Mouse (Mus musculus) neural tube, embryonic 14.5 days (tissue): ENCODE measurements around the gene Gm28036. TPM values are rescaled to one million over a fixed set of nuclear protein-coding genes. Genes with fewer than 3 reads are reported as not detected.
"Not testable (repeated sequence)": the region's sequence is repeated elsewhere in the genome, so short reads cannot be mapped to it uniquely, and the experiment has no call there.

Experiments used
- ATAC-seq: fragments of 200-750 bp; cut with Nextera tagmentation; 2 replicates; pipeline ENCODE4 v1.8.0; 2017; ENCODE audit warnings: low read depth, mild to moderate bottlenecking, moderate TSS enrichment, moderate library complexity
- H3K27ac ChIP-seq: fragments of 300-500 bp; sonication (generic); 2 replicates; pipeline ENCODE4 v1.5.1; 2014; ENCODE audit warnings: low read depth, mild to moderate bottlenecking, control low read depth, low read length, moderate library complexity, mixed read lengths
- H3K27me3 ChIP-seq: fragments of 300-500 bp; sonication (generic); 2 replicates; pipeline ENCODE4 v1.6.1; 2014; ENCODE audit warnings: low read length; ENCODE audit not compliant: control insufficient read depth, insufficient read depth
- H3K36me3 ChIP-seq: fragments of 300-500 bp; sonication (generic); 2 replicates; pipeline ENCODE4 v1.6.1; 2014; ENCODE audit warnings: low read length, mixed read lengths; ENCODE audit not compliant: control insufficient read depth, insufficient read depth
- H3K4me1 ChIP-seq: fragments of 300-500 bp; sonication (generic); 2 replicates; pipeline ENCODE4 v1.6.1; 2014; ENCODE audit warnings: low read length; ENCODE audit not compliant: control insufficient read depth, insufficient read depth
- H3K4me2 ChIP-seq: fragments of 300-500 bp; sonication (generic); 2 replicates; pipeline ENCODE4 v1.6.1; 2014; ENCODE audit warnings: mild to moderate bottlenecking, low read depth, low read length, control low read depth
- H3K4me3 ChIP-seq: fragments of 300-500 bp; sonication (generic); 2 replicates; pipeline ENCODE4 v1.5.1; 2014; ENCODE audit warnings: low read depth, low read length, control low read depth, mixed read lengths
- H3K9ac ChIP-seq: fragments of 300-500 bp; sonication (generic); replicated peaks from 2 replicates; pipeline ENCODE4 v1.6.1; 2014; ENCODE audit warnings: low read depth, mild to moderate bottlenecking, control low read depth, low read length, mixed read lengths
- H3K9me3 ChIP-seq: fragments of 300-500 bp; sonication (generic); 2 replicates; pipeline ENCODE4 v1.6.1; 2016; ENCODE audit warnings: low read length; ENCODE audit not compliant: control insufficient read depth
- WGBS: fragments of 180-500 bp; shearing (Covaris S2); extraction: QIAGEN DNeasy Blood & Tissue Kit; methylation state at CpG from one replicate; pipeline ENCODE4 v1.1.7; 2014; 5-methylcytosine and 5-hydroxymethylcytosine counted together
- polyA plus RNA-seq: library from polyadenylated mRNA; unstranded; fragments of >200 nt; fragmentation: Nextera tagmentation; extraction: Ambion mirVana; gene quantifications from 2 replicates; pipeline ENCODE4 v1.2.1, GENCODE M21; 2014

The Gm28036 gene
- polyA plus RNA-seq, 1 experiment from 2014 or later, result 9.5 TPM

DNA sequence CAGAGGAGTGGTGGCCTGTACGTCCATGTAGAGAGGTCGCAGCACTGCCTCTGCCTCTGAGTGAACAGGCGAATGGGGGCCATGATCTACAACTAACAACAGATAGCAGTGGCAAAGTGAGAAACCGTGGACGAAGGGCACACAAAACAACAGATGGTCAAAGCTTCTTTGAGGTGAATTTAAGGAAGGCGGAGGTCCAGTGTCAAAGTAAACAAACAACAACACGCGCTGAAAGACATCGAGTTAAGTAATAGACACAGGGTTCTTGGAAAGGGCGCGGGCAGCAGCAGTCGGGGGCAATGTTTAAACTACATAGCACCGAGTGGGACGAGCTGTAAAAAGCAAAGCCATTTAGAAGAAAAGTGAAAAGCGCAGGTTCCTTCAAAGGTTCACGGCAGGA is 16.5 kb upstream of the Gm28036 start:
- no peaks in the 10 kb centered on the region for H3K27me3 ChIP-seq
- peaks cover 12% of the 10 kb centered on the region for H3K4me1 ChIP-seq
- 2% methylated on average over 16 of the region's 16 CpGs for WGBS
- peak overlapping the region; percentile 72 for H3K4me3 ChIP-seq
- peak; percentile 2; the same call in 1 of the 2 replicates for ATAC-seq
- no peaks in the 10 kb centered on the region for H3K9me3 ChIP-seq
- peak overlapping the region; percentile 83 for H3K9ac ChIP-seq
- H3K4me2 ChIP-seq, result peak overlapping the region; percentile 71
- H3K27ac ChIP-seq, result peak overlapping the region; percentile 90
- H3K36me3 ChIP-seq, result peaks cover 22% of the 10 kb centered on the region

DNA sequence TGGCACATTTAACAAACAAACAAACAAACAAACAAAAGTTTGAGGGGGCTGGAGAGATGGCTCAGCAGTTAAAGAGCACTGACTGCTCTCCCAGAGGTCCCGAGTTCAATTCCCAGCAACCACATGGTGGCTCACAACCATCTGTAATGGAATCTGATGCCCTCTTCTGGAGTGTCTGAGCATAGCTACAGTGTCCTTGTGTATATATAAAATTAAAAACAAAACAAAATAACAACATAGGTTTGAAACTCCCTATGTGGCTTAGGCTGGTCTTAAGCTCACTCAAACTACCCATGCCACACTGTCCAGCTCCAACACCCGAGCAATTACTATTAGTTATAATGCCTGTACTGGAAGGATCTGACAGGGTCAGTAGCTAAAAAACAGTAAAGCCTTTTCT is 15.9 kb upstream of the Gm28036 start:
- H3K9ac ChIP-seq, result no peak overlapping the region
- no peak for ATAC-seq
- 86% methylated on average over 2 of the region's 2 CpGs for WGBS

DNA sequence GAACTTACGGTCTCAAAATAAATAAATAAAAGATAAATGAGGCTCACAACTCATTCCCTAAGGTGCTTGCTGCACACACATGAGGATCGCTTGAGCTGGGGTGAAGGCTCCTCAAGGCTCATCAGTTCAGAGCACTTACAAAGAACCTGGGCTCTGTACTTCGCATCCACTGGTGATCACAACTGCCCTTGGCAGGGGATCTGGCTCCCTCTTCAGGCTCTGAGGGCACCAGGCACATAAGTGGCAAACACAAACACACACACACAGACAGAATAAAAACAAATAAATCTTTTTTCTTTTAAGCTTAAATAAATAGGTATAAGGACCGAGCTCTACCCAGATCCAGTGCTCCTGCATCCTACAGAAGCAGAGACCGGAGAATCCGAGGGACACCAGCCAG is 8.8 kb upstream of the Gm28036 start:
- ATAC-seq, result no peak
- H3K4me1 ChIP-seq, result no peaks in the 10 kb centered on the region
- H3K27ac ChIP-seq, result no peak overlapping the region
- H3K9me3 ChIP-seq, result no peaks in the 10 kb centered on the region
- no peaks in the 10 kb centered on the region for H3K27me3 ChIP-seq
- H3K4me3 ChIP-seq, result no peak overlapping the region
- 91% methylated on average over 6 of the region's 6 CpGs for WGBS
- H3K9ac ChIP-seq, result no peak overlapping the region
- H3K36me3 ChIP-seq, result peaks cover 4% of the 10 kb centered on the region; the same call in 1 of the 2 replicates
- H3K4me2 ChIP-seq, result no peak overlapping the region

More for the DNA sequence above, 15.9 kb upstream of the Gm28036 start:
- H3K4me2 ChIP-seq, result peak overlapping the region; percentile 71; the same call in 1 of the 2 replicates
- peaks cover 16% of the 10 kb centered on the region for H3K36me3 ChIP-seq
- no peak overlapping the region for H3K27ac ChIP-seq
- peaks cover 12% of the 10 kb centered on the region for H3K4me1 ChIP-seq
- no peaks in the 10 kb centered on the region for H3K27me3 ChIP-seq
- H3K9me3 ChIP-seq, result no peaks in the 10 kb centered on the region
- H3K4me3 ChIP-seq, result peak overlapping the region; percentile 72; the same call in 1 of the 2 replicates

DNA sequence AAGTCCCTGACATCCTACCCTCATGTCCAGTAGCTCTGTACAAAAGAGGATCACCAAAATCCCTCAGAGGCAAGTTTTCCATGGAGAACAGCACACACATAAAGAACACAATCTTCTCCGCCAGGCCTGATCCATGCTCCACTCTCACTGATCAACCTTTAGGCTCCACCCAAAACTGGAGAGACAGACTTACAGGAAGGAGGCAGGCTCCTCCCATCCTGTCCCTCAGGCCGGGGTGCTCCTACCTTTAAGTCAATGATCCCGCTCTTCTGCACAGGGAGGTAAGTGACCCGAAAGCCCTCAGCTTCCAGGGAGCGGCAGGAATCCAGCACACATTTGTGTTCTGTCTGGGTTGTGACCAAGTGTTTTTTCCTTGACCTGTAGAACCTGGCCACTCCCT is 7.3 kb upstream of the Gm28036 start:
- Histone ChIP-seq H3K27ac (no peak overlapping the region), H3K4me2 (no peak overlapping the region), H3K4me1 (no peaks in the 10 kb centered on the region), H3K27me3 (no peaks in the 10 kb centered on the region), H3K4me3 (no peak overlapping the region), H3K9ac (no peak overlapping the region), H3K36me3 (peaks cover 4% of the 10 kb centered on the region; the same call in 1 of the 2 replicates), H3K9me3 (no peaks in the 10 kb centered on the region)
- 87% methylated on average over 5 of the region's 5 CpGs for WGBS
- ATAC-seq, result no peak

DNA sequence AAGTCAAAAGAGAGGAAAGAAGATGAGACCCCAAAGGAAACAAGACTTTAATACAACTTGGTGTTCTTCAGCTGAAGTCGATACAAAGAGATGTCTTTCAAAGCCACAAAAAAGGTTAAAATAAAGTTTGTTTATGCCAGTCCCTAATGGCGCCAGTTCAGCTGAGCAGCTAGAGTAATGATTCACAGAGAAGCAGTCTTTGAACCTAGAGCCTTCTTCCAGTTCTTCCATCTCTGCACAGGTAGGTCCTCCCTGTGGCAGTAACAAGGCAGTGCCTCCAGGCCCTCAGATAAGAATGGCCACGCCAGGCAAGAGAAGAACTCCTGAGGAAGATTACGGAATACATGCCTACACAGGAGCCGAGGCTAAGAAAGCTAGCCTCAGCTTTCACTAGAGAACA is 3.2 kb downstream of the Gm28036 start:
- H3K4me1 ChIP-seq, result no peaks in the 10 kb centered on the region
- no peak overlapping the region for H3K4me3 ChIP-seq
- H3K36me3 ChIP-seq, result peaks cover 4% of the 10 kb centered on the region; the same call in 1 of the 2 replicates
- H3K9ac ChIP-seq, result no peak overlapping the region
- no peak overlapping the region for H3K27ac ChIP-seq
- no peak for ATAC-seq
- no peaks in the 10 kb centered on the region for H3K9me3 ChIP-seq
- WGBS, result 97% methylated on average over 5 of the region's 5 CpGs
- H3K27me3 ChIP-seq, result no peaks in the 10 kb centered on the region
- no peak overlapping the region for H3K4me2 ChIP-seq

DNA sequence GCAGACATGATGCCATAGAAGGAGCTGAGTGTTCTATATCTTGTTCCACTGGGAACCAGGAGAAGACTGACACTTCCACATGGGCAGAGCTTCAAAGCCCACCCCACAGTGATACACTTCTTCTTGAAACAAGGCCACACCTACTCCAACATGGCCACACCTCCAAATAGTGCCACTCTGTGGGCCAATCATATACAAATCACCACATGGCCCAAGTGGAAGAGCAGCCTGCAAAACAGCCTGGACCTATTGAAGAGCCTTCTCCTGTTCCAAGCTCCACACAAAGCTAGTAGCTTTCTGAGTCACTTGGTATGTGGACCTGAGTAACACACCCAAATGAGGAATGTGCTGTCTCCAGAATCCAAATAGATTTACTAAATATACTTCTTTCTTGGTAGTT is 7.3 kb downstream of the Gm28036 start:
- no peak overlapping the region for H3K27ac ChIP-seq
- ATAC-seq, result no peak
- H3K36me3 ChIP-seq, result peaks cover 4% of the 10 kb centered on the region; the same call in 1 of the 2 replicates
- H3K9ac ChIP-seq, result no peak overlapping the region
- H3K27me3 ChIP-seq, result no peaks in the 10 kb centered on the region
- H3K4me3 ChIP-seq, result no peak overlapping the region
- H3K9me3 ChIP-seq, result no peaks in the 10 kb centered on the region
- H3K4me2 ChIP-seq, result no peak overlapping the region
- no peaks in the 10 kb centered on the region for H3K4me1 ChIP-seq

DNA sequence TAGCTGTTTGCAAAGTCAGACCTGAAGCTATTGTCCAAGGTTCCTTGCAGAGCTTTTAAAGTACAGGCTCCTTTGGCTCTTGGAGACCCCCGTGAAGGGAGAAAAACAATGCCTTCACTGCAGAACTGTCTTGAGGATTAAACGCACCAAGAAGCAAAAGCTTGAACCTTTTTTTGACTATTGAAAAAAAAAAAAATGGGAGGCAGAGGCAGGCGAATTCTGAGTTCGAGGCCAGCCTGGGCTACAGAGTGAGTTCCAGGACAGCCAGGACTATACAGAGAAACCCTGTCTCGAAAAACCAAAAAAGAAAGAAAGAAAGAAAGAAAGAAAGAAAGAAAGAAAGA is 14.8 kb downstream of the Gm28036 start:
- H3K9me3 ChIP-seq, H3K36me3 ChIP-seq, ATAC-seq, H3K9ac ChIP-seq, H3K27ac ChIP-seq, H3K27me3 ChIP-seq: not testable (repeated sequence)
- peaks cover 11% of the 10 kb centered on the region for H3K4me1 ChIP-seq
- peak overlapping the region; percentile 83 for H3K4me3 ChIP-seq
- WGBS, result 28% methylated on average over 5 of the region's 5 CpGs
- peak overlapping the region; percentile 31 for H3K4me2 ChIP-seq

DNA sequence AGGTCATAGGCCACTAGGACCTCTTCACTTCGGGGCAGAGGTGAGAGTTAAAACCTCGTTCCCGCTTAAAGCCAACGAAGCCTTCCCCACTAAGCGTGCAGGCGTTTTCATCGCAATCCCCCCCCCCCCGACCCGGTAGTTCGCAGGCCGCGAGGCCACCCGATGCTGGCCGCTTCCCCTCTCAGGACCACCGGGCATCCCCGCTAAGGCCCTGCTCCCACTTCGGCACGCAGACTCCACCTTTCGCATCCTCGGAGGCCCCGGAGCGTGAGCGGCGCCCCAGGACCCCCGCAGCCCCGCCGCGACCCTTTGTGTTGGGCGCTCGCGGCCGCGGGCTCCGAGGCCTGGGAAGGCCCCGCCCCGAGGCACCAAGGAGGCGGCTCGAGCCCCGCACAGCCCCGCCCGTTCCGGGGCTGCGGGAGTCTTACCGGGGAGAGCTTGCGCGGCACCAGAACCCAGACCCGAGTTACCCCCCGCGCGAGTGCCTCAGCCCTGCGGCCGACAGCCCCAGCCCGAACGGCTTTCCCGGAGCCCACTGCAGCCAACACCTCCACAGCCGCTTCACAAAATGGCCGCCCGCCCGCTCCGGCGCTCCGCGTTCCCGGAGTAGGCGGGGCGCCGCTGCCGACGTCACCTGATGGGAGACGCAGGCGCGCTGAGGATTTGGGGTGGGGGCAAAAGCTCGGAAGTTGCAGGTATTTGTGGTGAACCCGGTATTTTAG is 15.4 kb downstream of the Gm28036 start, which contains the start of the genes Cpne1 and Rbm12:
Cpne1 (minus strand) TSS at position 608 of the 722 bp plus-strand sequence.
Rbm12 (minus strand) TSS at position 621 of the 722 bp plus-strand sequence.
- Histone ChIP-seq H3K4me2 (peak within 1 kb of the TSS; percentile 65), H3K27me3 (no peaks in the 10 kb centered on the region), H3K4me1 (peaks cover 11% of the 10 kb centered on the region), H3K9ac (peak within 1 kb of the TSS; percentile 94), H3K27ac (peak within 1 kb of the TSS; percentile 89), H3K4me3 (peak within 1 kb of the TSS; percentile 83), H3K36me3 (no peaks in the 10 kb centered on the region), H3K9me3 (no peaks in the 10 kb centered on the region)
- ATAC-seq, result peak; percentile 91
- WGBS, result under 1% methylated on average over 55 of the region's 74 CpGs

DNA sequence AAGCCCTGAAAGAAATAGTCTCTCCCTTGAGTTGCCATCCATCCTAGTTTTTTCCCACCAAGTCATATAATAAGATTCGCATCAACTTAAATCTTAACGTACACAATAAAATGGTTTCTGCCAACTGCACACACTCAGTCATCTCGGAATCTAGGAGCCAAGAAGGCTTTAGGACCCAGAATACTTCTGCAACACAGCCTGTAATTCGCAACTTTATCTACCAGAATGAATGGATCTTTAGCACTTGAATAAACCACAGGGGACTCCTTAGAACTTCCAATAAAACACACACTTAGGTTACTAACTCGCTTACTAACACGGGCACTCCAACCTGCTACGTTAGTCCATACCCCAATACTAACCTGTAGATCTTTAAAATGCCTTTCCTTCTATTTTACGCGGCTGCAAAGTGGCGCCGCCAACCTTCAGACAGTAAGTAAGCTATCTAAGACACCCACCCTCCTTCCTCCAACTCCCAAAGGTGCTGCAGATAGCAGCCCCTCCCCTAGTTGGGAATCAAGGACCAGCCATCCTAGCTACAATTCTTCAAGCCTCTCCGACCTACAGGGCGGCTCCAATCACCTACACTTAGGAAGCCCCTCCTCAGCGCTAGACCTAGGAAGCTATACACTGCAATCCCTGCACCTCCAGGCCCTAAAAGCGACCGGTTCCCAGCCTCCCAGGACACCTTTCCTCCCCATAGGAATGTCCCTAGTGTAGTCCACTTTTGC is 16.1 kb downstream of the Gm28036 start:
- Histone ChIP-seq H3K27me3 (no peaks in the 10 kb centered on the region), H3K27ac (peak overlapping the region; percentile 89), H3K4me1 (peaks cover 11% of the 10 kb centered on the region), H3K4me2 (peak overlapping the region; percentile 65), H3K9ac (peak overlapping the region; percentile 94), H3K4me3 (peak overlapping the region; percentile 83), H3K9me3 (no peaks in the 10 kb centered on the region), H3K36me3 (no peaks in the 10 kb centered on the region)
- peak; percentile 78 for ATAC-seq
- WGBS, result 2% methylated on average over 16 of the region's 16 CpGs
